Mouse (Mus musculus): ENCODE results near the gene Nid2. TPM values are rescaled to one million over a fixed set of nuclear protein-coding genes. Genes with fewer than 3 reads are reported as not detected.

Nid2 gene
- 10 to 100 TPM; 89.0 to 89.7 TPM for total RNA-seq (2021)
- long read RNA-seq, experiment 1, full-length matches to known transcripts, result 53 of 87 reads
- long read RNA-seq, experiment 1, partial matches to known transcripts, result 25 of 87 reads
- long read RNA-seq, experiment 1, other reads (novel, unspliced or antisense), result 9 of 87 reads
- long read RNA-seq, experiment 2, full-length matches to known transcripts, result 57 of 83 reads
- long read RNA-seq, experiment 2, partial matches to known transcripts, result 22 of 83 reads
- long read RNA-seq, experiment 2, other reads (novel, unspliced or antisense), result 4 of 83 reads

DNA sequence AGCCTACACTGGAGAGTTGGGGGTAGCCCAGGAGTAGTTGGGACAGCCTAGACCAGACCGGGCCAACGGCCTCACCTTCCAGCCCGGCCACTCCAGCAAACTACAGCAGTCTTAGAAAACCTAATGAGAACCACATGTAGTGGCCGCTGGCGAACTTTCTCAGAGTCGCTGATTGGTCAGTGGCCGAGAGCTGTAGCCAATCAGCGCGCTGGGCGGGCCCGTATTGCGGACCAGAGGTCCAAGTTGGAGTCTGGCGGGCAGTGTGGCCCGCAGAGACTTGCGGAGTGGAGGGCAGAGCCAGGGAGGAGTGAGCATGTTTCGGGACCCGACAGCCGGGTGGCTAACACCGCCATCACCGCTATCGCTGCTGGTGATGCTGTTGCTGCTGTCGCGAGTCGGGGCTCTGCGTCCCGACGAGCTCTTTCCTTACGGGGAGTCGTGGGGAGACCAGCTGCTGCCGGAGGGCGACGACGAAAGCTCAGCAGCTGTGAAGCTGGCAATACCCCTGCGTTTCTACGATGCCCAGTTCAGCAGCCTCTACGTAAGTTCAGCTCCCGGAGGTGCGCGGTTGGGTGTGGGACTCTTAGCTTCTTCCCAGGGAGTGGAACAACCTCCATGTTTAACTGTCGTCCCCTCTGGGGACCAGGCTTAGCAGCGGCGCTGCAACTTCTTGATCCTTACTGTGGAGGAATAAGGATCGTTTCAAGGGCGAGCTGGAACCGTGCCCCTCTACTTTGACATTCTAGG, at the start of gene Nid2:
Gene Nid2 (plus strand): TSS at position 241 of the 747 bp plus-strand sequence.
- intact Hi-C loops (cut with DNase I), result loop anchor here (2.0 kb wide), 2 partner anchors 44 to 72 kb away; partner anchors contain the start of gene Rtraf
- DNase-seq, result peak; percentile 92 to 93

DNA sequence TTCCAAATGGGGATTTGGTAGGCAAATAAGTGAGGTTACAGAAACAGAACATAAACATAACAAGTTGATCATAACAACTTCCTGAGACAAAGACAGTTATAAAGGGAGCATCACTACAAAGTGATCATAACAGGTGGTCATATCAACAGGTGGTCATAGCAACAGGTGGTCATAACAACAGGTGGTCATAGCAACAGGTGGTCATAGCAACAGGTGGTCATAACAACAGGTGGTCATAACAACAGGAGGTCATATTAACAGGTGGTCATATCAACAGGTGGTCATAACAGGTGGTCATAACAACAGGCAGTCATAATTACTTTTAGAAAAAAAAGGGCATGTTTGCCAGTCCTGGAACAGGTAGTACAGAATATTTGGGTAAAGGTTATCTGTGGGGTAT, 49.5 kb upstream of the Nid2 start:
- no peak for DNase-seq
- intact Hi-C loops (cut with DNase I), result no loop called here

- DNase-seq, result peak; percentile 83 to 87
- intact Hi-C loops (cut with DNase I), result loop anchor here (1.0 to 5.0 kb wide), 4 partner anchors 45 to 362 kb away; partner anchors contain the start of gene Nid2
These were observed 45.4 kb upstream of the Nid2 start for GRCm38 (mm10) chr14:19705649-19706048.

DNA sequence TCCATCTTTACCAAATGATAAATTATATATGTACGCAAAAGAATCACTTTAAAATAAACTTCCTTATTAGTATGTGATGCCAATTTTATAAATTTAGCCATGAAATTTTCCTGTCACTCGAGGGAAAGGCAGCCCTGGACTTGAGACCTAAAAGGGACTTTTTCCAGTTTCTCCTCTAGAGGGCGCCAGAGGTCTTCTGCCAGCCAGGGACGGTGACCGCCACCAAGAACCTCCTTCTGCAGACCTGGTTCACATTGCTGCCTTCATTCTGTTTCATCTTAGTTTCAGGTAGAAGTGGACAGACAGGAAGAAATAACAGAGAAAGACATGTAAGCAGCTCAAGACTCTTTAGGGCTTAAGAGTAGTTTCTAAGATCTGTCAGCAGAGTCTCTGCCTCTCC, 44.6 kb upstream of the Nid2 start:
- intact Hi-C loops (cut with DNase I), result loop anchor here (1.0 to 5.0 kb wide), 4 partner anchors 44 to 361 kb away; partner anchors contain the start of gene Nid2
- peak; percentile 69 to 87 for DNase-seq

DNA sequence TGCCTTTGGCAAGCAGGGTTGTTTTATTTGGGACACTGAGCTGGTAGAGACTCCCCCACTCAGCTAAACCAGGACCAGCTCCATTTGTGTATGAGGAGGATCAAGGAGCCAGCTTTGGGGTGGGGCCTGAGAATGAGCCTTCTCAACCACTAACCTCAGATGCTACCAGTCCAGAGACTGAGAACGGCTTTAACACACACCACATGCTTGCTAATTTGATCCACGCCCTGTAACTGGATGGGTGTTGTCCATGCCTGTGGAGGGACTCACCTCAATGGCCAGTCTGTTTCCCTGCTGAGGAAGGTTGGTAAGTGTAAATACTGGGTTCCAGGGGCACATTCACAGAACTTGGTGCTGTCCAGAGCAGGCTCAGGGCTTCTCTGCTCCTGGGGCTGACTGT, 44.1 kb upstream of the Nid2 start:
- intact Hi-C loops (cut with DNase I), result loop anchor here (1.0 to 5.0 kb wide), 4 partner anchors 44 to 360 kb away; partner anchors contain the start of gene Nid2
- no peak for DNase-seq

DNA sequence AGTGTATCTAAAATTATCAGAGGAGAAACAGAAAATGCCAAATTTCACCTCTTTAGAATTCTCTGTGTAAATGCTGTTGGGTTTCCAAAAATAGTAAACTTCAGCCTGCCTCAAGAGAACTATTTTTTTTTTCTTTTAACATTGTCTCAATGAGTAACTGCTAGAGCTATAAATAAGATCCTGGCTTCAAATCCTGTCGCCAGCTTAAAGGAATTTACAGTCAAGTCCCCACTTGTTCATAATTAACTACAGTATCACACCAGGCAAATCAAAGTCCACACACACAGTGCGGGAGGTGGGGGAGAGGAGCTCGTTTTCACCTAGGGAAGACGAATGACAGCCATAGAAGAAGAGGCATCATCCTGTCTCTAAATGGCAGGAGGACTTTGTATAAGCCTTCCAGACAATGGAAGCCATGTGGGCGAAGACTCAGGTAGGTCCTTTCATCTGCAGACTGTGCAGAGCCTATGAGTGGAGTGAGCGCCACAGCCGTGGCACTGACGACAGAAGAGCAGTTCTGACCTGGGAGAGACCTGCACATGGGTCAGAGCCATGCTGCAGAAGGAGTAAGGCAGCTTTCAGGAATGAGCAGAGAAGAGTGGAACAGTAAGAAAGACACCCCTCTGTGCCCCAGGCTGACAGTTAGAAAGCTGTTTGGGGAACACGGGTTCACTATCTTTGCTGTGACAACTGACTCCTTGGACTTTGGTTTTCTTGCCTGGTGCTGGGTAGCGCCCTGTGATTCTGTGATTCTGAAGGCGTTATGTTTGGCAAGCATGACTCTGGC, 43.2 kb upstream of the Nid2 start:
- no peak for DNase-seq
- intact Hi-C loops (cut with DNase I), result loop anchor here (2.0 to 5.0 kb wide), 3 partner anchors 43 to 359 kb away; partner anchors contain the start of gene Nid2

DNA sequence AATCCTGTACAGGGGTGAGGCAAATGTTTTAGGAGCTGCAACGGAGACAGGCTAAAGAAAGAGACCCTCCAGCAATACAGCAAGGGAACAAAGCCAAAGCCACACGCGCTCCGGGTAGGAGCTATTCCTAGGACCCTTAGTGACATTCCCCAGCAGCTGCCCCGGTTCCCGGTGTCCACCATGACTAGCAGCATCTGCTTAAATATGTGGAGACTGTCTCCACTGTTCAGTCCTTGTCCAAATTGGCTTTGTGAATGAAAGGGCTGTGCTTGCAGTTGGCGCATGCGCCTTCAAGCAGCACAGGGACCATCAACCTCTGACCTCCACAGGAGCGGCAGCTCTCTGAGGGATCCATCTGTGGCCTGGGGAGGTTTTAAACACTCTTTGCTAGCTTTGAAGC, 41.9 kb upstream of the Nid2 start:
- intact Hi-C loops (cut with DNase I), result loop anchor here (5.0 kb wide), 1 partner anchor 358 kb away; no protein-coding TSS in a partner anchor
- no peak for DNase-seq

GRCm38 (mm10) chr14:19711771-19712170, 39.3 kb upstream of the Nid2 start:
- no peak for DNase-seq
- intact Hi-C loops (cut with DNase I), result no loop called here

DNA sequence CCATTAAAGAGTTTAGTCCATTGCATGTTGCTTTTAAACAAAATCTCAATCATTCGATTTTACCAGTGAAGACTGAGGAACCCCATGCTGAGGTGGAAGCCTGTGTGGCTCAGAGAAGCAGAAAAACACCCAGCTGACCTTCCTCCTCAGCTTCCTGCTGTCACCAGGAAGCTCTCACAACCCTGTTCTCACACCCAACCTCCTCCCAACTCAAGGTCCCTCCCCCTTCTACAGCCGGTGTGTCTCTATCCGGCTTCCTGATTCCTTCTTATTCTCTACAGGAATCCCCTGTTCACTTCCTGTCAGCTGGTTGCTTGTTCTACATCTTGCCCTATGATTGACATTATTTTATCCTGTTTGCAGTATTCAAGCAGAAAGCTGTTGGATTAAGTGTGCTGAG, 38.0 kb upstream of the Nid2 start:
- DNase-seq, result no peak
- intact Hi-C loops (cut with DNase I), result no loop called here

DNA sequence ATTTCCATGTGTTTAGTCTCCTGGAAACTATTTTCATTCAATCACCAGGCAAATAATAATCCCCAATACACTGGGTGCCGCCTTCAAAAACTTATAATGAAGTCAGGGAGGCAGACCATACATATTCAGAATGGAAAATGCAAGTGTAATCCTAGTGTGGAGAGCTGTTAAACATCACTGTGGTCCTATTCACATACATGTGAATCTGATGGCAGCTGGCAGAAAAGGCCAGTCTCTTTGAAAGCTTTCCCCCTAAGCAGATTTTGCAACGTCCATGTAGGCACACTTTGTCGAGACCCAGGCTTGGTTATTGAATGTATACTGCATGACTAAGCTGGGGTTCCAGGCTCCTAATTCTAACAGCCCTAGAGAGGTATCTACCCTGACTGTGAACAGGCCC, 32.0 kb upstream of the Nid2 start:
- intact Hi-C loops (cut with DNase I), result no loop called here
- DNase-seq, result no peak

GRCm38 (mm10) chr14:19720044-19720611, 30.9 kb upstream of the Nid2 start:
- DNase-seq, result no peak
- intact Hi-C loops (cut with DNase I), result no loop called here

- intact Hi-C loops (cut with DNase I), result no loop called here
- DNase-seq, result no peak
These were observed 22.8 kb upstream of the Nid2 start for GRCm38 (mm10) chr14:19728278-19728677.

GRCm38 (mm10) chr14:19728737-19729136, 22.3 kb upstream of the Nid2 start:
- DNase-seq, result peak in 1 of 2 experiments; percentile 56
- intact Hi-C loops (cut with DNase I), result no loop called here

GRCm38 (mm10) chr14:19732097-19732496, 19.0 kb upstream of the Nid2 start:
- intact Hi-C loops (cut with DNase I), result no loop called here
- DNase-seq, result no peak

GRCm38 (mm10) chr14:19733490-19734282, 17.4 kb upstream of the Nid2 start:
- intact Hi-C loops (cut with DNase I), result no loop called here
- DNase-seq, result peak; percentile 67 to 72

DNA sequence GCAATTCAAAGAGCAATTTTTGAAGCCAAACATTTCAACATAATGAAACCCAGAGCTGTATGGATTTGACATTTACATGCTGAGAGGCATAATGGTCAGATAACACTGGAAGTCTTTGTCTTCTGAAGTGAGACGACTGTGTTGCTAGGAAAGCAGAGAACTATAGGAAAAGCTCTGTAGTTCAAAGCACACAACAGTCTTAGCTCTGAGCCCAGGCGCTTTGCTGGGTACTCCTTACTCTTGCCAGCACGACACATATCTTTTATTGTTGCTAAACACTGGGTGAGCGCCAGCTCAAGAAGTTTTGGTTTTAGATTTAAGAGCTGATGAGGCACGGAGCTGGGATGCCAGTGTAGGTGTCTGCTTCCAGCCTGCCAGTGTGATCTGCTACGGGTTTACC, 15.8 kb upstream of the Nid2 start:
- DNase-seq, result no peak
- intact Hi-C loops (cut with DNase I), result no loop called here

- DNase-seq, result no peak
- intact Hi-C loops (cut with DNase I), result no loop called here
These were observed 13.5 kb upstream of the Nid2 start for GRCm38 (mm10) chr14:19737568-19737967.

- intact Hi-C loops (cut with DNase I), result no loop called here
- DNase-seq, result no peak
These were observed 12.8 kb upstream of the Nid2 start for GRCm38 (mm10) chr14:19738094-19738843.
